Mouse (Mus musculus) 416B (cell line): ENCODE measurements at regions not wholly inside any gene's neighbourhood (a gene's known extent, or its start where the extent isn't known, plus 50 kb on each side); places are given as distances from the start of the nearest gene placed in this dataset.
"Not testable (repeated sequence)": the region's sequence is repeated elsewhere in the genome, so short reads cannot be mapped to it uniquely, and the experiment has no call there.

Experiments used
- DNase-seq: peaks from one replicate; pipeline ENCODE4 v3.0.0; 2011; ENCODE audit warnings: low read depth

- DNase-seq, result not testable (repeated sequence)
These were observed 102.8 kb upstream of the Ube2dnl1 start for GRCm38 (mm10) chrX:114802061-114802460.

- no peak for DNase-seq
These were observed 88.5 kb upstream of the Ube2dnl1 start for GRCm38 (mm10) chrX:114816267-114816666.

GRCm38 (mm10) chrX:114836906-114837305, 67.9 kb upstream of the Ube2dnl1 start:
- DNase-seq, result peak; percentile 48

GRCm38 (mm10) chrX:114843510-114843909, 61.3 kb upstream of the Ube2dnl1 start:
- DNase-seq, result no peak
